Mouse (Mus musculus): ENCODE results near the gene Fignl1. TPM values are rescaled to one million over a fixed set of nuclear protein-coding genes. Genes with fewer than 3 reads are reported as not detected.

Gene Fignl1
- 1.0 and 1.7 TPM in 2 replicates for polyA plus RNA-seq (2012)

DNA sequence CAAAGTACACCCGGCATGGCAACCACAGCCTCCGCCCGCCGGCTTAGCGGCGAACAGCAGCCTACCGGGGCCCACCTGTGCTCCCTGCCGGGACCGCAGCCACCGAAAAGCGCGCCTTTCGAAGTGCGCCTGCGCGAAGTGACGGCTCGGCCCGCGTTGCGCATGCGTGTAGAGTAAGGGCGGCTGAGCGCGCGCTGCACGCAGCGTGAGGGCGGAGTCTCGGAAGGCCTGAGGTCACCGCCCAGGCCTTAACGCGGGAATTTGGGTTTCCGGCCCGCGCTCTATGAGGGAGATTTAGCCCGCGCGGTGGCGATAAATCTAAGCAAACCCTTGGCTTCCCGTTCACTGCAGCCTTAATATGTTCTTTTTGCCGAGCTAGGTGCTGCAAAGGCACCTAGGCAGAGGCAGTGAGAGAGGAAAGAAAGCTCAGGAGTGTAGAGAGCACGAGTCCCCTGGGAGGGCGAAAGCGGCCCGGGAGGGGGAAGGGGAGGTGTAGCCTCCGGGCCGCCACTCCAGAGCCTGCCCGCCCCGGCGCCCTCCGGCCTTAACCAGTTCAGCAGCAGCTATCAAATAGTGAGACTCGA lies at the start of gene Fignl1:
Gene Fignl1, minus strand, starts transcription at position 143 of the 584 bp plus-strand sequence.

Other genes starting within 250 kb of the Fignl1 start
- not detected in 2 replicates for gene 4930512M02Rik, start 181.1 kb downstream of the Fignl1 start, polyA plus RNA-seq (2012)
- gene Ikzf1, start 124.0 kb downstream of the Fignl1 start, polyA plus RNA-seq (2012): 248 and 283 TPM in 2 replicates
- gene Ddc, start 89.2 kb upstream of the Fignl1 start, polyA plus RNA-seq (2012): 0.31 TPM in 2 replicates
- 6.3 and 7.1 TPM in 2 replicates for gene Grb10, start 229.7 kb upstream of the Fignl1 start, polyA plus RNA-seq (2012)